In genomic region chr7:117381188-117381981, GRCm38 (mm10) we compare ENCODE assay signal across 8 mouse cellular contexts. TPM values are rescaled to one million over a fixed set of nuclear protein-coding genes. Genes with fewer than 3 reads are reported as not detected.
A peak's percentile ranks its signal among the peaks of the same experiment; 100 is the strongest.
DNase-seq lines count a peak whose midpoint lies in the region; ATAC-seq and TF ChIP-seq lines count a peak whose summit lies in the region.

No protein-coding gene starts in this region.

- peak overlapping the region; percentile 82 for H3K9ac ChIP-seq in embryonic facial prominence, embryonic 14.5 days (ENCODE audit: low read depth, low read length)
- peak overlapping the region; percentile 72 for H3K9ac ChIP-seq in liver, embryonic 11.5 days (ENCODE audit: low read depth, low read length)

- peak overlapping the region; percentile 82 for H3K4me3 ChIP-seq in embryonic facial prominence, embryonic 14.5 days (ENCODE audit: low read depth, low read length)
- H3K4me3 ChIP-seq in hindbrain, embryonic 10.5 days: peak overlapping the region; percentile 85
- H3K4me3 ChIP-seq in liver, embryonic 11.5 days (ENCODE audit: low read depth, low read length): peak overlapping the region; percentile 78
- peak overlapping the region; percentile 79 for H3K4me3 ChIP-seq in thymus, adult 2 months (ENCODE audit: control insufficient read depth, insufficient read depth, low read length)

- no peaks in the 10 kb centered on the region; the same call in 1 of the 2 replicates for H3K27me3 ChIP-seq in embryonic facial prominence, embryonic 14.5 days (replicated peaks; ENCODE audit: control insufficient read depth, insufficient read depth, low read length)
- peaks cover 24% of the 10 kb centered on the region for H3K27me3 ChIP-seq in hindbrain, embryonic 10.5 days (ENCODE audit: insufficient read depth, poor library complexity, severe bottlenecking)
- peaks cover 29% of the 10 kb centered on the region for H3K27me3 ChIP-seq in liver, embryonic 11.5 days (replicated peaks; ENCODE audit: control insufficient read depth, insufficient read depth, low read length)
- H3K27me3 ChIP-seq in thymus, adult 2 months (ENCODE audit: control insufficient read depth, insufficient read depth, low read length): no peaks in the 10 kb centered on the region

- no peak for DNase-seq in cerebellum, adult 9-10 months
- peak; percentile 18 for DNase-seq in WW6 (ENCODE audit: low read depth, low spot score)
- DNase-seq in embryonic facial prominence, embryonic 14.5 days (ENCODE audit: low spot score): peak; percentile 77
- DNase-seq in hindbrain, embryonic 10.5 days (ENCODE audit: low spot score): peak; percentile 75
- DNase-seq in liver, embryonic 11.5 days (ENCODE audit: low spot score): peak; percentile 55
- peak; percentile 78 for DNase-seq in neural tube, embryonic 10.5 days (ENCODE audit: extremely low spot score, low spot score)
- DNase-seq in thymus, adult 2 months: peak; percentile 59

- whole genome bisulfite sequencing in embryonic facial prominence, embryonic 14.5 days: 0% methylated on average over 10 of the region's 64 CpGs
- under 1% methylated on average over 64 of the region's 64 CpGs for WGBS in hindbrain, embryonic 10.5 days
- under 1% methylated on average over 55 of the region's 64 CpGs for WGBS in liver, embryonic 11.5 days
- WGBS in thymus, adult 2 months: under 1% methylated on average over 64 of the region's 64 CpGs

- H3K4me2 ChIP-seq in embryonic facial prominence, embryonic 14.5 days (ENCODE audit: low read depth, low read length): peak overlapping the region; percentile 93
- peak overlapping the region; percentile 95 for H3K4me2 ChIP-seq in liver, embryonic 11.5 days

- no peaks in the 10 kb centered on the region for H3K36me3 ChIP-seq in embryonic facial prominence, embryonic 14.5 days (ENCODE audit: control insufficient read depth, insufficient read depth, low read length)
- no peaks in the 10 kb centered on the region for H3K36me3 ChIP-seq in hindbrain, embryonic 10.5 days
- H3K36me3 ChIP-seq in liver, embryonic 11.5 days (ENCODE audit: control insufficient read depth, insufficient read depth, low read length): no peaks in the 10 kb centered on the region
- no peaks in the 10 kb centered on the region for H3K36me3 ChIP-seq in thymus, adult 2 months (ENCODE audit: control insufficient read depth, insufficient read depth, low read length)

- no peak for TF ChIP-seq POLR2A in thymus, adult 2 months (IDR thresholded peaks at IDR 0.05; ENCODE audit: control insufficient read depth, extremely low read depth, insufficient read depth, low read length, poor library complexity)

- H3K27ac ChIP-seq in embryonic facial prominence, embryonic 14.5 days (replicated peaks; ENCODE audit: low read depth, low read length): peak overlapping the region; percentile 81
- peak overlapping the region; percentile 92 for H3K27ac ChIP-seq in hindbrain, embryonic 10.5 days
- H3K27ac ChIP-seq in liver, embryonic 11.5 days (ENCODE audit: low read depth, low read length): peak overlapping the region; percentile 52
- H3K27ac ChIP-seq in thymus, adult 2 months (ENCODE audit: control insufficient read depth, insufficient read depth, low read length): no peak overlapping the region

- TF ChIP-seq CTCF in thymus, adult 2 months (IDR thresholded peaks at IDR 0.05; ENCODE audit: borderline replicate concordance, control insufficient read depth, extremely low read depth, insufficient read depth, low read length, poor library complexity): no peak

- H3K4me1 ChIP-seq in embryonic facial prominence, embryonic 14.5 days (ENCODE audit: control insufficient read depth, insufficient read depth, low read length): peaks cover 6% of the 10 kb centered on the region; the same call in 1 of the 2 replicates
- peaks cover 46% of the 10 kb centered on the region for H3K4me1 ChIP-seq in hindbrain, embryonic 10.5 days (replicated peaks)
- peaks cover 11% of the 10 kb centered on the region; the same call in 1 of the 2 replicates for H3K4me1 ChIP-seq in liver, embryonic 11.5 days (replicated peaks; ENCODE audit: control insufficient read depth, insufficient read depth, low read length)
- H3K4me1 ChIP-seq in thymus, adult 2 months (replicated peaks; ENCODE audit: control insufficient read depth, insufficient read depth, low read length): peaks cover 31% of the 10 kb centered on the region

- no peaks in the 10 kb centered on the region for H3K9me3 ChIP-seq in embryonic facial prominence, embryonic 14.5 days (ENCODE audit: control insufficient read depth, low read length)
- no peaks in the 10 kb centered on the region for H3K9me3 ChIP-seq in hindbrain, embryonic 10.5 days
- no peaks in the 10 kb centered on the region for H3K9me3 ChIP-seq in liver, embryonic 11.5 days (ENCODE audit: control insufficient read depth, low read length)

- ATAC-seq in cerebellum, adult (ENCODE audit: insufficient number of reproducible peaks, low FRiP score, low TSS enrichment): 0 out of 2 replicates have a peak, but pooled peaks have one; percentile 13
- peak; percentile 83 for ATAC-seq in embryonic facial prominence, embryonic 14.5 days (ENCODE audit: low read depth)
- ATAC-seq in liver, embryonic 11.5 days (replicated peaks; ENCODE audit: low FRiP score): peak; percentile 53

RNA-seq across cellular contexts. Expression of gene Xylt1, which starts 0.6 kb away (rescaled TPM):
- 3.0 and 3.6 TPM in 2 replicates for polyA plus RNA-seq in embryonic facial prominence, embryonic 14.5 days (2014; fragmentation: Nextera tagmentation; extraction: Ambion mirVana)
- 0.92 and 1.4 TPM in 2 replicates for polyA plus RNA-seq in hindbrain, embryonic 10.5 days (2016; fragmentation: Nextera tagmentation; extraction: Ambion mirVana)
- 0.73 and 0.87 TPM in 2 replicates for polyA plus RNA-seq in liver, embryonic 11.5 days (2014; fragmentation: Nextera tagmentation; extraction: Ambion mirVana)
- polyA plus RNA-seq in thymus, adult 2 months (2012; rRNA removed): 5.7 and 7.8 TPM in 2 replicates

Comparison
In these comparisons a context has a peak if more than half of its experiments do, and no peak if none do; other contexts are left out.
1. ATAC-seq: peak in every context shown above with its lines; median percentile 83 in embryonic facial prominence, embryonic 14.5 days; 53 in liver, embryonic 11.5 days; 13 in cerebellum, adult.